Mouse (Mus musculus): ENCODE measurements around the gene Nr0b2. TPM values are rescaled to one million over a fixed set of nuclear protein-coding genes. Genes with fewer than 3 reads are reported as not detected.

Gene Nr0b2
- polyA plus RNA-seq (2012): not detected in 2 replicates

DNA sequence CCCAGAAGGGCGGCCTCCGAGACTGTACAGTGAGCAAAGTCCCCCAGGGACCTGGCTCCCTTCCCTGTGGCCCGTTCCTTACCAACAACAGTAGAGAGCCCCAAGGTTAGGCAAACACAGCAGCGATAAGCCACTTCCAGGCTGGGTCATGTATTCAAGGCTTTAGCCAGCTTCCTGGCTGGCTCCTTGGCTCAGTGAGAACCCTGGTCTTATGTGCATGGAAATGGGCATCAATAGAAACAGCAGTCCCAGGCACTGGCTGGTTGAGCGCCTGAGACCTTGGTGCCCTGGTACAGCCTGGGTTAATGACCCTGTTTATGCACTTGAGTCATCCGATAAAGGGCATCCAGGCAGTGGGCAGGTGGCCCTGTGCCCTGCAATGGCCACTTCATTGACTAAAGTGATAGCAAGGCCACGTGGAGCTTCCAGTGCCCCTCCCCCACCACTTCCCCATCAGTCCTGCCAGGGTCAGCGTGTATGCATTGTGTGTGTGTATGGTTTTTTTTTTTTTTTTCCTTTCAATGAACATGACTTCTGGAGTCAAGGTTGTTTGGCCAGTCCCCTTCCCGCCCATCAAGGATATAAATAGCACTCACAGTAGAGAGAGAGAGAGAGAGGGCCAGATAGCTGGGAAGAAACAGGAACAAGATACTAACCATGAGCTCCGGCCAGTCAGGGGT, at the start of gene Nr0b2:
Gene Nr0b2, plus strand, starts transcription at position 609 of the 680 bp plus-strand sequence.
- TF ChIP-seq GATA1 (IDR thresholded peaks at IDR 0.05; ENCODE audit: low read length): no peak

DNA sequence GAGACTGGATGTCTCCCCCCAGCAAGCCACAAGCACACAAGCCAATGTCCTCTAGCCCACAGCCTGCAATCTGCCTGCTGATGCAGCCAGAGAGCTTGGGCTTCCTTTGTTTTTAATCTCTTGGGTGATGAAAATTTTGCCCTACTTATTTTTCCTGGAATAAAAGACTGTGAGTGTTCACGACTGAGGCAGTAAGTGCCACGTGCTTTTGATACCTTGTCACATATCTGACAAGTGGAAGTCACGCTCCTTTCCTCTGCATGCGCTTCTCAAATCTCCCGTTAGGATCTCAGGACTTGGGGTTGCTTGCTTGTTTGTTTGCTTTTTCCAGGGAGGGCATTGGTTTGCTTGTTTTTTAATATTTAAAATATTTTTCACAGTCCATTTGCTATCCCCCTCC, 48.9 kb upstream of the Nr0b2 start:
- TF ChIP-seq GATA1 (IDR thresholded peaks at IDR 0.05; ENCODE audit: low read length): no peak

DNA sequence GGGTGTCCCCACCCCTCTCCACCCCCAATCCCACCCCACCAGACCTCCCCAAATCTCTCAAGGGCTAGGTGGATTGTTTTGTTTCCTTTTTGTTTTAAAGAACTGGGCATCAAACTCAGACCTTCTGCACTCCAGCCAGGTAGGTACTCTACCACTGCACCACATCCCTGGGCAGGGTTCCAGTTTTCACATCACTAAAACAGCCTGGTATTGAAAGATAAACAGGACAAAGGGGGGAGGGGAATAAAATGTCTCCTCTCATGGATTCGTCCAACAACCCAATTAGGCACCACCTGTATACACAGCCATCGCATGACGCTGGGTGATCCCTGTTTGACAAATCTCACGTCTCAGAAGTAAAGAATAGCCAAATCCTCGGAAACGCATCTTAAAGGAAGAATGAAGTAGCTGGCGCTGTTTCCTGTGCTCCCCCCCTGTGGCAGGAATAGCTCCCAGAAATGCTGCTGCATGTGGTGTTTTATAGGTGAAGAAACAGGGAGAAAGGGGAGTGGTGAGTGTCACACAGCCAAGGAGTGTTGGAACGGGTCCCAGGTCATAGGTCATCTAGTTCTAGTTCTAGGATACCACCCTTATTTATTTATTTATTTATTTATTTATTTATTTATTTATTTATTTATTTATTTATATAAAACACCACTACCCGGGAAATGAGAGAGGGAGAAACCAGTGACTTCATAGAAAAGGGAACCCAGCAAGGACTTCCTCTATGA, 48.3 kb upstream of the Nr0b2 start:
- no peak for TF ChIP-seq GATA1 (IDR thresholded peaks at IDR 0.05; ENCODE audit: low read length)

DNA sequence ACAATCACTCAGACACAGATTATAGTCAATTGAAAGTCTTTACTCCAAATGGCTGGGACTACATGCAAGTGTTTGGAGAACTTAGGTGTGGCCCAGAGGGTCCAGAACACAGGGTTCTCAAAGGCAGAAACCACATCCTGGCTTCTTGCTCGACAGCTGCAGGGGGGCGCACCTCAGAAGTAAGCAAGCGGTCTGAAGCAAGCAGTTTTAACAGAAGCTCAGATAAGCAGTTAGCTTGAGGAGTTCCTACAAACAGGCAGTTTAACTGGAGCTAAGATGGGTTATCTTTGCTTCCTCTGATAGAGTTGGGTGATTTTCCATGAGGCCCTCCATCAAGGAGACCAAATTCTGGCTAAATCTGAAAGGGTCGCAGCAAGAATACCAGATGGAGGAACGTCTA, 46.6 kb upstream of the Nr0b2 start:
- TF ChIP-seq GATA1 (IDR thresholded peaks at IDR 0.05; ENCODE audit: low read length): no peak

DNA sequence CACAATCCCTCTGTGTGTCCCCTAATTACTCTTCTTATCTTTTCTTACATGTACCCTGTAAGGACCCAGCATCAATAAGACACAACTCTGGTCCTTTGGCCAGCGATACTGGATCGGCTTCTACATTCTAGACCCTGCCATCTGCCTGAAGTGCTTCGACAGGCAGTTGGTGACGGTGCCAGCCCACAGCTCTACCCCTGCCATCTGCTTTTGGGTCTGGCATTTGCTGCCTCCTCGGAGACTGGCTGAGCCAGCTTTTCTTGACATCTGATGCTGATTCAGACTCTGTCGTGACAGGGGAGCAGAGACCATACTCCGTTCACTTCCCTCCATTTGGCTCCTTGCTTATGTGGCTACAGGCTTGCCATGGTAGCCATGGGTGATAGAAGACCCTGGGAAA, 44.2 kb upstream of the Nr0b2 start:
- TF ChIP-seq GATA1 (IDR thresholded peaks at IDR 0.05; ENCODE audit: low read length): no peak

DNA sequence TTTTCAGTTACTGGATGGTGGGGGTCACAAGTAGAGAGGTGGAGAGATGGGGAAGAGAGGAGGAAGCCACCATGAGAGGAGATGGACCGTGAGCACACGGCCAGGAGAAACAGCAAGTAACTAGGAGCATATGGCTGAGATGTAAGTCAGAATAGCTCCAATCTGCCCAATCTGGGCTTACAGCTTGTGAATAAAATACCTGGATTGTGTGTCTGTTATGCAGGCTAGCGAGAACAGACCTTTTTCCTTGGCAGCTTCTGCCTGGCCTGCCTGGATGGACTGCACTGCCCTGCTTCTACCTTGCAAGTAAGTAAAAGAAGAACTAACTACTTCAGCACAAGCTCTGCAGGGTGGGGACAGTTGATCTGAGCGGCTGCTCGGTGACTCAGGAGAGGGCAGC, 42.1 kb upstream of the Nr0b2 start:
- no peak for TF ChIP-seq GATA1 (IDR thresholded peaks at IDR 0.05; ENCODE audit: low read length)

DNA sequence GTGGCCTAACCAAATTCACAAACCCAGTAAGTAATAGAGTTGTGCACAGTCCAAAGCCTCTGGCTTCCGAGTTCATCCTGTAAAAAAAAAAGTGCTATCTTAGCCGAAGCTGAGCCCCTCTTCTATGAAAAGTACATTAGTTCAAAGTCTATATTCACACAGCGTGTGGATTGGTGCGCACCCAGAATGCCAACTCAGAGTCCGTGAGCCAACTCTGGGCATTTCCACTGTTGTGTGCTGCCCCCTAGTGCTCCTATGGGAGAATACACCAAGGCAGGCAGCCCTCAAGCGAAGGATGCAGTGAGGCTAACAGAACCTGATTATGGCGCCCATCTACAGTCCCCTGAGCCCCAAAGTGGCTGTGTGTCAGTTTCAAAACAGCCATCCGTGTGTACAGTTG, 40.2 kb upstream of the Nr0b2 start:
- no peak for TF ChIP-seq GATA1 (IDR thresholded peaks at IDR 0.05; ENCODE audit: low read length)

DNA sequence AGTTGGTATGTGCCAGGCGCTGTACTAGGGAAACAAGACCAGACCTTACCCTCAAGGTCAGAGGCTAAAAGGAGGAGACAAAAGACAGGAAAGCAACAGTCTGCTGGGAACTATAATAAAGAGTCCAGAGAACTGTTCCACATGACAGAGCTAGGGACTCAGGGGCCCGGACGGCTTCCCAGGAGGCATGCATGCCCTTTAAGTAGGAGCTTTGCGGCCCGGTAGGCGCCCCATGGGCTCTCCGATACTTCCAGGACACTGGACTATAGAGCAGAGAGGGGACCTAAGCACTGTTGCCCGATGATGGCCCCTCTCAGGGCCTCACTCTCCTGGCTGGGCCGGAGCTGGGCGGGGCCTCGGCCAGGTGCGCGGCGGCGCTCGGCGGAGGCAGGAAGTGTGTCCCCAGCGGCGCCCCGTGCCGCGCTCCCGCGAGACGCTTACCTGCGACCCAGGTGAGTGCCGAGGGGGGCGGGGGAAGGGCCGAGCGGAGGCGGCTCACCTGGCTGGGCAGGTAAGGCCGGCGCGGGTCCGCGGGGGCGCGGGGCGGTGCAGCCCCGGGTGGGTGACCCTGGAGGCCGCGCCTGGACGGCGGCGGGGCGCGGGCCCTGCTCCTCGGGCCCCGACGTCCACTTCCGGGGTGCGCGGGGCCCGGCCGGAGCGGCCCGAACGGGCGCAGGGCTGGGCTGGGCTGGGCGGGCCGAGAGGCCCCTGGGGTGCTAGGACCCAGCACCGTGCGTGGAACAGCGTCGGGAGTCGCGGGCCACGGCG, 34.4 kb upstream of the Nr0b2 start, which contains the start of gene Kdf1:
Gene Kdf1, plus strand, starts transcription at position 363 of the 768 bp plus-strand sequence.
- TF ChIP-seq GATA1 (IDR thresholded peaks at IDR 0.05; ENCODE audit: low read length): no peak

DNA sequence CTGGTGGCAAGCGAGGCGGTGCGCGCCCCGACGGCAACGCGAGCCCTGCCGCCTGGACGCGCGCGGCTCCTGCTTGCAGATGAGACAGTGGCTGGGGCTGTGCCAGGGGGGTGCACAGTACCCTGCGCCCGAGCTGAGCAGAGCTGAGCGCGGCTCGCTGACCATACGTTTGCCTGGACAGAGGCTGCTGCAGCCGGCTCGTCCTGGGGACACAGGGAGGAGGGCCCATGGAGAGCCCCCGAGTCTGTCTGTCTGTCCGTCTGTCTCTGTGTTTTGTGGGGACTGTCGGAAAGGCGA, 33.9 kb upstream of the Nr0b2 start:
- no peak for TF ChIP-seq GATA1 (IDR thresholded peaks at IDR 0.05; ENCODE audit: low read length)

DNA sequence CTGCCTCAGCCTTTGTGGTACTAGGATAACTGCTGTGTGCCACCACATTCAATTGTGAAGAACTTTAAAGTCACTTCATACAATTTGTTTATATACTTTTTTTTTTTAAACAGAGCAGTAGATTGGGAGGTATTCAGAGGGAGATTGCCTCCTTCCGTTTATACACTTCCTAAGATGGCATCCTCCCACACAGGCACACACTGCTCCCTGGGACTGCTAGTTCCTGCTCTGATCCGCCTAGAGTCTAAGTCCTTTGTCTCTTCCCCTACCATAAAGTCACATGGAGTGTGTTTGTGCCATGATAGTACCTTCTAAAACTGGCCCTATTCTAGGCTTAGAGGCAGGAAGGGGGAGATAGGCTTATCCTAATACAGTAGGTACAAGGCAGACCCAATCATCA, 31.7 kb upstream of the Nr0b2 start:
- TF ChIP-seq GATA1 (IDR thresholded peaks at IDR 0.05; ENCODE audit: low read length): no peak

DNA sequence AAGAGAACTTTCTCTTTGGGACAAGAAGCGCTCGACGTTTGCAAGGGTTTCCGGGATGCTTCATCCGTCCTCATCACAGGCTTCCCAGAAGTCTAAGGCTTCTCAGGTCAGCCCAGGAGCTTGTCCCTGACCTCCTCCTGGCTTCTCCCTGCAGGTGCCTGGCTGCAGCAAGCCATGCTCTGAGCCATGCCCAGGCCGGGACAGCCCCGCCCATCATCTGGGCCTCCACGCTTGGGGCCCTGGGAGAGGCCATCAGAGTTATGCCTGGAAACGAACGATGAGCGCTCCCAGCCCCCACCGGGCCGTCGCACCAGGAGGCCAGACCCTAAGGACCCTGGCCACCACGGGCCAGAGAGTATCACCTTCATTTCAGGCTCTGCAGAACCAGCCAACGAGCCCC, 25.4 kb upstream of the Nr0b2 start:
- TF ChIP-seq GATA1 (IDR thresholded peaks at IDR 0.05; ENCODE audit: low read length): no peak

DNA sequence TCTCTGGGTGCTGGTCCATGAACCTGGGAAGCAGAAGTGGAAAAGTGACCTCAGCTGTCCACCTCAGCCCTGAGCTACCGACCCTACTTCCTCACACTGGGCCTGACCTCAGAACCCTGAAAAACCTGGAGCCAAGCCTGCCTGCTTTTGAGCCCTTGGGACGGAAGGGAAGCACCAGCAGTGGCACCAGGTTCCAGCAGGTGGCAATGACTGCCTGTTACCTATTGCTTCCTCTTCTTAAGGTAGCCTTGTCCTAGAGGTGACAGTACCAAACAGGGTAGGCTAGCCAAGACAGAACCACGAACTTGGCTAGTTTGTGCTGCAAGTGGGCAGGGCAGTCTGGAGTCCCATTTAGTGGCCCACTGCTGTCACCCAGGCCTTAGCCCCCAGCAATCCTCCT, 20.4 kb upstream of the Nr0b2 start:
- no peak for TF ChIP-seq GATA1 (IDR thresholded peaks at IDR 0.05; ENCODE audit: low read length)

DNA sequence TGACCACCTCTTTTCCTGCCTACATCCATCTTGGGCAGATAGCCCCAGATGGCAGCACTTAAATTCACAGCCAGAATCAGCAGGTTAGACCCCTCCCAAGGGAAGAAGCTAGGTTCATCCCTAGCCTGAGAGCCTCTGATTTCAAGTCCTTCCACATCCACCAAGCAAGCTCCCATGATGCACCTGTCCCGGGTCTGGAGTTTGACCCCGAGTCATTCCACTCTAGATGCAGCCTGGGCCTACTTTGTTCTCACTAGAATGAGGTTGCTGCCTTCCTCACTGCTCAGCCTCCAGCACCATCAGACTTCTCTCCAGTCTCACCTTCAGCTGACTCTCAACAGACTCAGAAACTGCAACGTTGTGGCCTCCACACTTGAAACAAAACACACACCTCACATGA, 17.1 kb upstream of the Nr0b2 start:
- no peak for TF ChIP-seq GATA1 (IDR thresholded peaks at IDR 0.05; ENCODE audit: low read length)

DNA sequence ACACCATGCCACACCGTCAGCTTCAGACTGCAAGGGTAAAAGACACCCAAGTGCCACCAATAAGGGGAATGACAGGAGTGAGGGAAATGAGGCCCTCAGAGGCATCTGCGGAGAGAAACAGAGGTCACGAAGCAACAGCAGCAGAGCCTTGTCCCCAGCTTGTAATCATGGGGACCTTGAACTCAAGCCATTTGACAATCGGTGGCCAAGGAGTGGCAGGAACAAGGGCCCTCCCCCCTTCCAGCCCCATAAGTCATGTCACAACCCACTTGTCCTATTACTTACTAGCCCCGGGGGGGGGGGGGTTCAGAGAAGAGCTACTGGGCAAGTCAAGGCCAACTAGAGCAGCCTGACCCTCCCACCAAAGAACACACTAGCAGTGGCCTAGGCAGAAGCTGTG, 16.5 kb upstream of the Nr0b2 start:
- no peak for TF ChIP-seq GATA1 (IDR thresholded peaks at IDR 0.05; ENCODE audit: low read length)

DNA sequence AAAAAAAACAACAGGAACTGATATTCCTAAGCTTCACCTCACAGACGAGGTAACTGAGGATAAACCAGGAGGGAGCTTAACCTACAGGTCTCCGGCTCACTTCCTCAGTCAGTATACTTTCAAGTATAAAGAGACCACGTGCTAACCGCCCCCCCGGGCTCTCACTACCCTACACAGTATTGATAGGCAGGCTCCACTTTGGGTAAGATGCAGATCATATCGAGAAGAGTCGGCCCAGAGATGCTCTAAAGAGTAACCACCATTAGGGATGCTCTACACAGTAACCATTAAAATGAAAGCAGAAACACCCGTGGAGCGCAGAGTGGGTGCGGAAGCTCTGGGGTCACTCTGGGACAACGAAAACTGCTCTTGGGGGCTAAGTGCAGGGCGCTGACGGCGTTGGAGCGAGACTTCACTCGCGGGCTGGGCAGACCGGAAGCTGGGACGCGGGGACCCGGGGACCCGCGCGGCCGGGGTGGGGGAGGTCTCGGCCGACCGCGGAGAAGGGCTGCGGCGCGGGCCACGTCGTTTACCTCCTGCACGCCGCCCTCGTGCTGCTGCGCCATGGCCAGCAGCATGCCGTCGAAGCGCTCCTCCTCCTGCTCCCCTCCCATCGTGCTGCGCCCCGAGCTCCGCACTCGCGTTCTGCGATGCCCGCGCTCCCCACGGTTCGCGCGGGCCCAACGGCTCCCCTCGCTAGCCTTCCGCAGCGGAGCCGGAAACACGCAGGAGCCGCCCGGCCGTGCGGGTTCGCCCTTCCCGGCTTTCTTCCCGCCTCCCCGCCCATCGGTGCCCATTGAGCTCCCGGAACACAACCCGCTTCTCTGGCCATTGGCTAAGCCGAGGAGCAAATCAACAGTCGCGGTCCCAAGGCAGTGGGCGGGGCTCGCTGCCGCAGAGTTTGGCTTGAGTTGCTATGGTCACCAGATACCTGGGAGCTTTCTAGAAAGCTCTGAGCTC, 7.6 kb upstream of the Nr0b2 start, which contains the start of gene Nudc:
Gene Nudc, minus strand, starts transcription at position 725 of the 960 bp plus-strand sequence.
- TF ChIP-seq GATA1 (IDR thresholded peaks at IDR 0.05; ENCODE audit: low read length): no peak
